Mouse (Mus musculus) common myeloid progenitor, adult 5-6 weeks (primary cell): Measurements from ENCODE around the gene Rasgef1a. TPM values are rescaled to one million over a fixed set of nuclear protein-coding genes. Genes with fewer than 3 reads are reported as not detected.

Experiments
- ATAC-seq: replicated peaks from 2 replicates; pipeline ENCODE4 v1.8.0; 2016; ENCODE audit warnings: low read depth, mild to moderate bottlenecking, moderate TSS enrichment, inconsistent platforms; ENCODE audit not compliant: poor library complexity, severe bottlenecking
- total RNA-seq: library from RNA; stranded (forward); fragments of 200-1000, 187-1606 nt; gene quantifications from 2 replicates; pipeline ENCODE4 v1.2.3, GENCODE M21; 2017

Rasgef1a gene
- total RNA-seq, 1 experiment from 2014 or later, result not detected

GRCm38 (mm10) chr6:118022898-118023635 is 11.8 kb downstream of the Rasgef1a start:
- ATAC-seq, result no peak

DNA sequence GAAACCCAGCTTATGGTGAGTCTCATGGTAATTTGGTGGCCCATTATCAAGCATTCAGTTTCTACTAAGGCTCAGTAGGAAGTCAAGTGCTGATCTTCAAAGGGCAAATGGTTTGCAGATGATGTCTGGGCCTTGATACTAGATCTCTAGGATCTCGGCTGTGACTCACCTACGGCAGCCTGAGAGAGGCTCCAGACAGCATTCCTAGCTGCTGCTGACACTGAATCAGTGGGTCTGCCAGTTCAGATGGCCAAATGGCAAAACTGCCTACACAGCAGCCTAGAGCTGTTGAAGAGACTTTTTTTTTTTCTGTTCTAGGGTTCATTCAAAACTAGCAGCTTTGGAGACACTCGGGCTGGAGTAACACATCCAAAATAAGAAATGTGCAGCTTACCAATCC is 15.8 kb downstream of the Rasgef1a start:
- no peak for ATAC-seq

GRCm38 (mm10) chr6:118031467-118031866 is 20.2 kb downstream of the Rasgef1a start:
- no peak for ATAC-seq

DNA sequence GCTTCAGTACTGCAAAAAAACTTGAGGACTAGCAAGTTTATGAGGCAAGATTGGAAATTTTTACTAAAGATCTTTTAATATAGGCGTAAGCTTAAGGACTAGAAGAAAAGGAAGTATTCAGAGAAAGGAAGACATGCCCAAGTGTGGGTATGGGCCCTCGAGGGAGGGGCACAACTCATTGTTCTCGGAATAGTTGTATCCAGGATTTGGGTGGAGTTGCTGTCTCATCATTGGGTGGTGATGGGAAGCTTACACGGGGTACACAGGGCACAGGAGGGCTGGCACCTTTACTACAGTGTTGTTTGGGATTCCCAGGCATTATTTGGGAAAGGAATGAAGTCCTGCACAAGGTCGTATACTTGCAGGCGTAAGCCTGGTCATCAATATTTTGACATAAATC is 24.4 kb downstream of the Rasgef1a start:
- ATAC-seq, result no peak

DNA sequence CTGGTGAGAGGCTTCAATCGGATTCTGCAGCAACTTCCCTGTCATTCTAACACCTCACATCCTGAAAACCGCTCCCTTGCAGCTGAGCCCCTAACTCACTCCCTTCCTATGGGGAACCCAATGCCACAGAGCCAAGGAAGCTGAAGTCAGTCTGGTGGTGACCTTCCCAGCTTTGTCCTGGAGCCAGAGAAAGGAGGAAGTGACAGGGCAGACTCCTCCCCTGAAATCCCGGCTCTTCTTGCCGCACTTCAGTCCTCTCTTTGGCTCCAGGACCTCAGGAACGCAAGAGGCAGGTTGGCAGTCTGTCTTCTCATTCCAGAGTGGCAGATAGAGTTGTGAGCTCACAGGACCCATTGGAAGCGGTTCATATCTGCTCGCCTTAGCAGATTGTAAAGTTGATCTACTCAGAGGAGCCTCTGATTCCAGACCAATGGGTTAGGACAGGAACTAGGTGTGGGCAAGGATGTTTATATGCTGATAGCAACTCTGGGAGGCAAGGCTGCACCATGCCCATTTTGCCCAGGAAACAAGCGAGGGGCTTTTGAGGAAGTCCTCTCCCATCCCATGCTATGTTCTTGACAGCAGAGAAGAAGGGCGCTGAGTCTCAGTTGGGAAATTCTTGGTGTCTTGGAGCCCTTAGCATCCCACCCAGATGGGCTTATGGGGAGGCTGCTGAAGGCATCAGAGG is 25.0 kb downstream of the Rasgef1a start:
- ATAC-seq, result no peak

DNA sequence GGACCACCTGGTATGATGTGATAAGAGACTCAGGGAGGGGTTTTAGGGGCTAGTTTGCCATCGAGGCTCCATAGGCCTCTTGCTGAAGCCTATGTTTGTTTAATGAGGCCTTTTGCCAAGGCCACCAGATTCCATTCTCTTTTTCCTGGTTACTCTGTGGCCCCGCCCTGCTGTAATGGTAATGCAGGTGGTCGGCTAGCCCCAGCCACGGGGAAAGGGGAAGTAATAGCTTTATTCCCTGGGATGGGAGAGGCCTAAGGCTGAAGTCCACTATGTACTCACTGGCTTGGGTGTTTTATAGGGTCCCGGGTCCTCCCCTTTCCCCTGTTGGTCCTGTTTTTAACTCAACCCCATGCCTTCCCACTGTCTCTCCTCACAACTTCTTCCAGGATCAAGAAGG is 25.6 kb downstream of the Rasgef1a start:
- no peak for ATAC-seq

- ATAC-seq, result no peak
Measured at GRCm38 (mm10) chr6:118045180-118045579, 33.9 kb downstream of the Rasgef1a start.

DNA sequence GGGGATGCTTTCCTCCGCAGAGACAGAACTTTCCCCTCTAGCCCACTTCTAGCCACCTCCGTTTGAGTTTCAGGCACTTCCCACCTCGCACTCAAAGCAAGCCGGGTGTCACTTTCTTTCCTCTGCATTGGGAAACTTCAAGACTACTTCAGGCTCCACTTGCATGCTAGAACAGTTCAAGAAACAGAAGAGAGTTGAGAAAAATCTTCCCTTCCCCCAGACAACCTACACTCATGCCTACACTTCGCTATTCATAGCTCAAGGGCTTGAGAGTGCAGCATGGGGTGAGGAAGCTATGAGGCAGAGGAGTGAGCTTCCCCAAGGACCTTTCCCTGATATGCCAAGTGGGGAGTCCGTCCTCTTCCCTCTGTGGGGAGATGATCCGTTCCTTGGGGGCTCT is 34.7 kb downstream of the Rasgef1a start:
- ATAC-seq, result no peak

- ATAC-seq, result no peak
Measured at GRCm38 (mm10) chr6:118046511-118046910, 35.3 kb downstream of the Rasgef1a start.

GRCm38 (mm10) chr6:118046924-118047323 is 35.7 kb downstream of the Rasgef1a start:
- ATAC-seq, result no peak

- ATAC-seq, result no peak
Measured at GRCm38 (mm10) chr6:118047811-118048505, 36.7 kb downstream of the Rasgef1a start.

DNA sequence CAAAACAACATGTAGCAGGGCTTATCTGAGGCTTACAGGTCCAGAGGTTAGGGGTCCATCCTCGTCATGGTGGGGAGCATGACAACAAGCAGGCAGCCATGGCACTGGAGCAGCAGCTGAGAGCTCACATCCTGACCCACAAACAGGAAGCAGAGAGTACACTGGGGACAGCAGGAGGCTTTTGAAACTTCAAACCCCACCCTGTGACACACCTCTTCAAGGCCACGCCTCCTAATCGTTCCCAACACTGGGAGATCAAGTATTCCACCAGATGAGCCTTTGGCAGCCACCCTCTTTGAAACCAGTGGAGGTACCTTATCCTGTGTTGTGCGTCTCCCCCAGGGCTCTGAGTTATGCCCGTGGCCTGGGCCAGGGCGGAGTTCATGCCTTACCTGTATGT is 38.5 kb downstream of the Rasgef1a start:
- no peak for ATAC-seq

GRCm38 (mm10) chr6:118051474-118051873 is 40.2 kb downstream of the Rasgef1a start:
- ATAC-seq, result no peak

GRCm38 (mm10) chr6:118055209-118055608 is 44.0 kb downstream of the Rasgef1a start:
- no peak for ATAC-seq

GRCm38 (mm10) chr6:118061266-118061665 is 50.0 kb downstream of the Rasgef1a start:
- no peak for ATAC-seq

- no peak for ATAC-seq
Measured at GRCm38 (mm10) chr6:118063266-118063665, 52.0 kb downstream of the Rasgef1a start.

DNA sequence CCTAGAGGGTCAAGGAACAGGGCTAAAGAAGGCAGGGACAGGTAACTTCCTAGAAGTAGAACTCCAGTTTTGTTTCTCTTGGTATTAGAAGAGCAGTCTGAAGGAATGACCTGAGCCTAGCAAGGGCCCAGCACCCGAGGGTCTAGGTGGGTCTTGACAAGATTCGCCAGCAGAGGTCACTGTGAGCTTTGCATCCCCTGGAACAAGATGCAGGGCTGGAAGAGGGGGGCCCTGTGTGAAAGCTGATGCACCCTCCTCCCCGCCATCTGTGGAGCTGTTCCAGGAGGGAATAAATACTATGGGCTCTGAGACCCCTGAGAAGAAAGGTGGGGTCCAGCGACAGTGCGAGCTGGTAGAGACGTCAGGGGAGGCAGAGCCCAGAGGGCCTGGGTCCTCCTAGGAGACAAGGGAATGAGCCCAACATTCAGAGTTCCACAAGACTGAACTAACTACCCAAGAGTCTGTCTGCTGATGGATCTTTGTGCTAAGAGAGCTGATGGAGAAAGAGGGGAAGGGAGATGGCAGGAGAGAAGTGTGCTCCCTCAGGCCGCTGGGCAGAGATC is 53.8 kb downstream of the Rasgef1a start:
- ATAC-seq, result peak; percentile 64

DNA sequence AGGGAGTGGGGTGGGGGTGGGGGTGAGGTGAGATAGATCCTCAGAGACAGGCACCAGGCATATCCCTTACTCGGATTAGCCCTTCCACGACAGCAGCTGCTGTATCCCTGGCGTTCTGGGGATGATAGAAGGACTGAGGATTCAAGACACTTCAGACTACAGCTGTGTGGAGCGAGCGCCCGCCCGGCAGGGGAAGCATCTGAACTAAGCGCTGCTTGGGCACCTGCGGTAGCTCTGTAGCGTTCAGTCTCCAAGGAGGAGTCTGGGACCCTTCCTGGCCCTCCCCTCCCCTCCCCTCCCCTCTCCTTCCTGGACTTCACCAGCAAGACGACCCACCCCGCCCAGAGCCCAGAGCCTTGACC is 54.6 kb downstream of the Rasgef1a start:
- no peak for ATAC-seq

DNA sequence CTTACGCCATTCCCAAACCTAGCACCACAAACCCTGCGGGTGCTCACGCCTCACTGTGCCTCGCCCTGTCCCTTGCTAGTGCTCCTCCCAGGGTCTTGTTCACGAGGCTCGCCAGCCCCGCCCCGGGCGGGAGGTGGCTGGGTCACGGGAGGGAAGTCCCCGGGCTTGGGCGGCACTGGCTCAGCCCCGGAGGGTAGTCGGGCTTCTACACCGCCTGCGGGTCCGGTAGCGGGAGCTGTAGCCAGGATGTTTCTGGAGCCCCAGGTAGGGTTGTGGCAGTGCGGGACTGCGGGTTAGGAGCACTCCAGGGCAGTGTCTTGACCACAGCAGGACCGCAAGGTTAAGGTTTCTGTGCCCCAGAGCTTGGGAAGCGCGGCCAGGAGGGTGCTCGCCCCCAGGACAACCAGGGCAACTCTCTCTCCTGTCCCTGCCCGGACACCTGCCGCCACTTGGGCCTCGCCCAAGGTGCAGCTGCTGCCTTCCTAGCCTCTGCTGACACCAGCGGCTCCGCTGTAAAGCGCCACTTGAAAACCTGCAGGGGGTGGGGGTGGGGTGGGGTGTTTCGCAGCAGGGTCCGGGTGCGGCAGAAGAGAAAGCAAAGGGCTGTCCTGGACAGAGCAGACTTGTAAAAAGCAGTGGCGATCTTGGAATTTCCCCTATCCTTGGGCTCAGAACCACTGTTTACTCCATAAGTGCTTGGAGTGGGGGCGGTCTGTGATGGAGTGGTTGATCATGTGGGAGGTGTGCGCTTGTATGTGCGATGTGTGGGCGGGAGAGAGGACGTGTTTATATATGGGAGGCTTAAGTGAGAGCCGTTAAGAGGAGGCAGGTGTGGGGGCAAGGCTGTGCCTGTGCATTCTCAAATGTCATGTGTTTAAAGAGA is 55.2 kb downstream of the Rasgef1a start:
- peak; percentile 73 for ATAC-seq

- peak; percentile 40; the same call in 1 of the 2 replicates for ATAC-seq
Measured at GRCm38 (mm10) chr6:118067720-118068119, 56.5 kb downstream of the Rasgef1a start.
